Mouse (Mus musculus): ENCODE measurements at regions not wholly inside any gene's neighbourhood (a gene's known extent, or its start where the extent isn't known, plus 50 kb on each side); places are given as distances from the start of the nearest gene placed in this dataset.

DNA sequence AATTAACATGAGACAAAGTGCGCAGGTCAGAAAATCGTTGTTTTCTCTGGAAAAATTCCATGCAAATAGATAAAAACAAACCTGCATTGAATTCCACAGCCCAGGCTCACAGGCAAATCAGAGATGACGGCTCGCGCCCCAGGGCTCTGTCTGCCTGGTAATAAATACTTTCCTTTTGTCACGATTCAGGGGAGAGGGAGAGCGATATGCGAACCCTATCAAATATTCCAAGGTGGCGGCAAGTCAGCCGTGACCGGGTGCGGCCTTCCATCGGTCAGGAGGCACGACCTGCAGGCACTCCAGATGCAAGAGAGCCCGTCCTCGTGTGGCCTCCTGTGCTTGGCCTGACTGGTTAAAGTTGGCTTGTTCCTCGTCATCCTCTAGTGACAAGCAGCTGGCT lies 94.5 kb upstream of the Gsc start:
- DNase-seq (ENCODE audit: extremely low spot score, low spot score), result no peak

DNA sequence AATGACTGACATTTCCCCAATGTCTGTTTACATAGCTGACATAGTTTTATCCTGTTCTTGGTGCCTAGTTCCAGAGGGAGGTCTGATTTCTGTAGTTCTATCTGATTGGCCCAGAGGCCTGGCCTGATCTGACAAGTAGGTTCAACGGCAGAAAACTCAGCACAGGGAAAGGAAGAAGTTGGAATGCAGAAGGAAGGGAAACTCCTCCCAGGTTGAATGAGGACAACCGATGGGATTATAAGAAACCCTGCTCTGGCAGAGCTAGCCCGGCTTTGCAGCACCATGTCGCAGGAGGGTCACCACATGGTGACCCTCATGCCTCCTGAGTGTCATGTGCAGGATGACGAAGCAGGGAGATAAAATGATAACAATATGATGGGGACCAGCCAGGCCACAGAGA lies 89.8 kb upstream of the Gsc start:
- DNase-seq (ENCODE audit: extremely low spot score, low spot score), result no peak

DNA sequence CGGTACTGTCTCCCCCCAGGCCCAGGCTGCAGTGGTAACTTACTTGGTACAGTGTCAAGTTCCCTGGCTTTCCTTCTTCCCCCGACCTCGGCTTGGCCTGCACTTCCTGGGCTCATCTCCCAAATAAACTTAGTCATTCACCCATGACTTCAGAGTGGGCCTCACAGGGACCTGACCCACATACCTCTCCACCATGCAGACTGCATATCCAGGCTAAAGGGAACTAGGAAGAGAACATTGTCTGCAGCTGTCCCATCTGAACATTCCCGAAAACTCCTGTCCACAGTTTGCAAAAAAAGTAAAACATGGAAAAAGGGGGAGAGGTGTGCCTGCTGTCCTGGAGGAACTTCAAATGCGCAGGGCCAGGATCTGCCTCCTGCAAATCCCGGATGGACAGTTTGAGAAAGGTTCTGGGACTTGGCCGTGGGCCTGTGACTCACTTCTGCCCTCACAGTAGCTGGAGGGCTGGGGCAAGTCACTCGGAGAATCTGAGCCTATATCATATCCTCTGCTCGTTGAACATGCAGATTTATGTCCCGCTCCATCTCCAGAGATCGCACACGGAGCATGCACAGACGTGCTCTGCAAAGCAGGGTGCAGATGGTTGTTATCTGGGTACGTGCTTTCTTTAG lies 87.9 kb upstream of the Gsc start:
- no peak for DNase-seq (ENCODE audit: extremely low spot score, low spot score)

DNA sequence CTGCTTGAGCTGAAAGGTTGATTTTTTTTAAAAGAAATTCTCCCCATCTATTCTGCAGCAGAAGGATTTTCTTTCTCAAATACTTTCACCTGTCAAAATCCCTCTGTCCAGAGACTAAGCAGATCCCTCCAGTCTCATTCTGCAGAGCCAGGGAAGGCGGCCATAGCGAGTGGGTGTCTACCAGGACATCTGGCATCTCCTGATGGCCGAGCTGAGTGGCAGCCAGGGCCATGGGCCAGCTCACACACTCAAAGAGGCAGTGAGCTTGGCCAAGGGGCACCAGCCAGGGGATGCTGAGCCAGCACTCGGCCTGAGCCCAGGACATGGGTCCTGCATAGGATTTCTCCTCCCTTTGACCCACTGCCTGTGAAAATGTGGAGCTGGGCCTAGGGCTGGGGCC lies 84.6 kb upstream of the Gsc start:
- no peak for DNase-seq (ENCODE audit: extremely low spot score, low spot score)

DNA sequence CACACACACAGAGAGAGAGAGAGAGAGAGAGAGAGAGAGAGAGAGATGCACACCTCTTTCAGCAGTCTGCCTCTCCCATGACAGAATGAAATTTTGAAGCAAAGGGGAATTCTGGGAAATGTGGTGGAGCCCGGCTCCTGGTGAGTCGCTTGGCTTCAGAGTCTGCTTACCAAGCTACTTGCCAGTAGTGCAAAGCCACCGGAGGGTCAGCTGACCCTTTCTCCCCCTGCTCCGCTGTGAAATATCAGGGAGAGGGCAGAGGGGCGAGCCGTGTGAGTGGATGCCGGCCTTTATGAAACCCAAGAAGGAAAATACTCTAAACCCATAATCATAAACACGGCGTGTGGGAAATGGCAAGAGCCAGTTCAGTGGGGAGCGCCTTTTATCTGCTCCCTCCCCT lies 84.2 kb upstream of the Gsc start:
- DNase-seq (ENCODE audit: extremely low spot score, low spot score), result no peak

DNA sequence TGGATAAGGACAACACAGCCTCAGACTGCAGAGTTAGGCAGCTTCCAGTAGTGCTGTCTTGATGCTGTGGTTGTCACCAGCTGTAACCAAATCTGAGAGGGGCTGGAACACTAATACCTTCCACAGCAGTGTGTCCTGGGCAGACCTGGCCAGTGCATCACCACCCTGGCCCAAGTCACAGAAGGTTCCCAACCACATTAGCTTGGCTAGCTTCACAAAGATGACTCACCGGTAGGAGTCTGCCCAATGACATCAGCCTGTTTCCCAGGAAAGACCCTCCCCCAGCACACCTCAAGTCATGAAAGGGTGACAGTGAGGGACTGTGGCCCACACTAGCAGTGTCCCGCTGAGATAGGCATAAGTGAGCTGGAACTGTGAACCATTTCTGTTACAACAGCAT lies 75.5 kb upstream of the Gsc start:
- DNase-seq (ENCODE audit: extremely low spot score, low spot score), result no peak

DNA sequence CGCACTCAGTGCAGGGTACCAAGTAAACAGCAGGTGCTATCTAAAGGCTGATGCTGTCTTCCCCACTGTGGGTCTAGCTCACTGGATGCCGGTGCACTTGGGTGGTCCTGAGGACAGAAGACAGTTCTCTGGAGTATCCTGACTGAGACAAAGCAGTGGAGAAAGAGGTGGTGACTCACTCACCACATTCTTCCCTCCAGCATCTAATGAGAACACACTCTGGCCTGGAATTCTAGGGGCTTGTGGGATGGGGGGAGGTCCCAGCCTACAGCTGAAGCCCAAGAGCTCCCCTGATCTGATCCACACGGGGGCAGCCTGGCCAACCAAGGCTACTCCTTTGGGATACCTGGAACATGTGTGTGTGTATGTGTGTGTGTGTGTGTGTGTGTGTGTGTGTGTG lies 74.4 kb upstream of the Gsc start:
- no peak for DNase-seq (ENCODE audit: extremely low spot score, low spot score)

DNA sequence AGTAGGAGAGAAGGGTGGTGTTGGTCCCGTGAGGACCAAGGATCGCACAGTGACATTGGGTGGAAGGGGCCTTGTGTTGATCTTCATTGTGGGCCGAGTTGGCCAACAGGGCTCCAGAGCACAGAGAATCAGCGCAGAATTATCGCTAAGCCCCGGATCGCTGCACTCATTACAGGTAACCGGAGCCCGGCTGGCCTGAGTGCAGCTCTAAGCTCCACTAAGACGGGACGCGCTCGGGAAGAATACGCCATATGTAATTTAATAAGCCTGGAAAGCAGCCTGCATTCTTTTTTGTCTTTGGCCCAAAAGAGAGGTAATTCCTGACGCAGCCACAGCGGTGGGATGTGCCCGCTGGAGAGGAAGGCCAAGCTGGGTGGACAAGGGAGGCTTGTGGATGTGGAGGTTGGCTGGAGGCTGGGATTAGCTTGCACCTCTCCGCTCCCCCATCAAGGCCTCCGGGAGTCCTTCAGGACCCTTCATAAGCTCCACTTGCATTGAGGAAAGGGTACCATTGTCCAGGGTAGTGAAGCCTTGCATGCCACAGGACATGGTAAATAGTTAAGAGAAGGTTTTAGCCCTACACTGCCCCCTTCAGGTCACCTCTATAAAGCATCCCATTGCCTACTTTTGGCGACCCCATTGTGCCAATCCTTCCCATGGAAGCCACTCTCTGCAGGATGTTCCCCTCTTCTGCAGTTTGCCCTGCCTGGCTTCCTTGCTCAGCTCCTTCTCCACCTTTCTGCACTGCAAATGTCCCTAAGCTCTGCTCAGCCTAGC lies 73.1 kb upstream of the Gsc start:
- DNase-seq (ENCODE audit: extremely low spot score, low spot score), result no peak

DNA sequence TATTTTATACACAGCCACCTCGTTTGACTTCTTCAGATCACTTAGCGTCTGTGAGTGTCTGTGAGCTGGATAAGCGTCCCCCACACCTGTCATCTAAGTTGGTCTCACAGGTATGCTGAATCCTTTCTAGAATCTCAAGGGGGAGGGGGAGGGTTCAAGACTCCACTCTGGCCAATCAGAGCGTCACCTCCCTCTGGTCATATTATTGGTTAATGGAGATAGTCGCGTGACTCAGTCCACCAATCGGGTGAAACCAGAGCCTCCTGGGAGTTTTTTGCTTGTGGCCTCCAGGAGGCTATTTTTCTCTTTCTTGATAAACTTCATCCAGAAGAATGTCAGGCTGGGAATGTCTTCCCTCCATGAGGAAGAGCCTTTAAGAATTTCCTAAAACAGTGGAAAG lies 66.8 kb upstream of the Gsc start:
- DNase-seq (ENCODE audit: extremely low spot score, low spot score), result no peak

DNA sequence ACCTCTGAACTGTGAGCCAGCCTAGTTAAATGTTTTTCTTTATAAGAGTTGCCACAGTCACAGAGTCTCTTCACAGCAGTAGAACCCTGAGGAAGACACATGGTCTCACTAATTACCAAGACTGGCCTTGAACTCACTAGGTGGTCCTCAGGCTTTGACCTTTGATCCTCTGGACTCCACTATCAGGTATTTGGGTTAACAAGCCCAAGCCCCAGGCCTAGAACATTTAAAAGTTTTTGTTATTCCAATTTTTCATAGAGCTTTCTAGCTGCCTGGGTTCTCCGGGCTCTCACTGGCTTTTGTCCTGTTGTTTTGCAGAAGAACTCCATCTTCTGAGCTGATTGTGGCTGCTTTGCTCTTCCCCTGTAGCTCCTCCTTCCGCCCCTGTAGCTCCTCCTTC lies 65.3 kb upstream of the Gsc start:
- DNase-seq (ENCODE audit: extremely low spot score, low spot score), result no peak

DNA sequence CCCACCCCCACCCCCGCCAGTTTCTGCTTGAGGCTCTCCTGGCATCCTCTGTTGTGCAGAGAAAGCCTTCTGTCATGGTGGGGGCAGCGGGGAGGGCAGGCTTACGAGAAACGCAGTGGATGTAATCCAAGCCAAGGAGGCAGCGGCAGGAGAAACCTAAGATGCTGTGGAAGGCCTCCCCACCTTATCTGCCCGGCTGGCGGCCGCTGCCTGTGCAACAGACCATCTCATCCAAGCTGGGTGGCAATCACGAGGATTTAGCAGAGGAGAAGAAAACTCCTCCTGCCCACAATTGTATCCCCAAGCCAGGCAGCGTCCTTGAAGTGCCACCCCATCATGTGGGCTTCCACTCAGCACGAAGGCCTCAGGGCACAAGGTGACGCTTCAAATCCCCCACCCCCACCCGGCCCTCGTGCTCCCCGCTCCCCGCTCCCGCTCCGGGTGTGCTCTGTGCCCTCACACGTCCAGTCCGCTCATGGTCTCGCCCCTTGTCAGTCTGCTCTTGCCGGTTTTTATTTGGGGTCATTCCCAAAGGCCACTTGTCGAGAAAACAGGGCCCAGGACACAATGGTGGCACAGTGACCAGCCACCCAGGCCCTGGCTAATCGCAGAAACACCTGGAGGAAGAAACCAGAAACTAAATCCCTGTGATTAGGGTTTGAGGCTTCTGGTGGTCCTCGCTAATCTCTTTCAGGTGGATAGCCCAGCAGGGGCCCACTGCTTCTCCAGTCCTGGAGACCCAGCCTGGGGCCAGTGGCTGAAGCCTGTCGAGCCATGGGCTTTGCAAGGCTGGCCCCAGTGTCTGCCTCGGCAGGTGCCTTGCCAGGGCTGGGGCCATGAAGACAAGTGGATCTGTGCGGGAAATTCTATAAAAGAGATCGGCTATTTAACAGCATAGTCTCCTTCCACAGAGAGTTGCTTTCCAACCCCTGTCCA lies 58.6 kb upstream of the Gsc start:
- DNase-seq (ENCODE audit: extremely low spot score, low spot score), result no peak

DNA sequence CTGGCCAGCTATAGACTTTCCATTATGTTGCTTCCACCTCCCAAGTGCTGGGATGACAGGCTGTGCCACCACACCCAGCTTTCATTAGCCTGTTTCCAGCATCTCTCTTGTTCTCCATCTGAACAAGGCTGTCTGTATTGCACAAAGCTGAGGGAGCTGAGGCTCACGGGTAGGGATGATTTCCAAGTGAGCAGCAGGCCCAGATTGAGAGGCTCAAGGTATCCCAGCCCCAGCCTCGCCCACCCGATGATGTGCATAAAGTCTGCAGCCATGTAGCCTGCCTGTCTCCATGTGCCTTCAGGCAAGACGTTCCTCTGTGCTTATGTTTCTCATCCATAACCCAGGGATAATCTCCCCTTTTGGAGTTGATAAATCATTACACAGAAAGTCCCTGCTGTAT lies 57.5 kb upstream of the Gsc start:
- no peak for DNase-seq (ENCODE audit: extremely low spot score, low spot score)

All from neural tube, embryonic 10.5 days (tissue).